Mouse (Mus musculus): ENCODE measurements at regions not wholly inside any gene's neighbourhood (a gene's known extent, or its start where the extent isn't known, plus 50 kb on each side); places are given as distances from the start of the nearest gene placed in this dataset.
"Not testable (repeated sequence)": the region's sequence is repeated elsewhere in the genome, so short reads cannot be mapped to it uniquely, and the experiment has no call there.

DNA sequence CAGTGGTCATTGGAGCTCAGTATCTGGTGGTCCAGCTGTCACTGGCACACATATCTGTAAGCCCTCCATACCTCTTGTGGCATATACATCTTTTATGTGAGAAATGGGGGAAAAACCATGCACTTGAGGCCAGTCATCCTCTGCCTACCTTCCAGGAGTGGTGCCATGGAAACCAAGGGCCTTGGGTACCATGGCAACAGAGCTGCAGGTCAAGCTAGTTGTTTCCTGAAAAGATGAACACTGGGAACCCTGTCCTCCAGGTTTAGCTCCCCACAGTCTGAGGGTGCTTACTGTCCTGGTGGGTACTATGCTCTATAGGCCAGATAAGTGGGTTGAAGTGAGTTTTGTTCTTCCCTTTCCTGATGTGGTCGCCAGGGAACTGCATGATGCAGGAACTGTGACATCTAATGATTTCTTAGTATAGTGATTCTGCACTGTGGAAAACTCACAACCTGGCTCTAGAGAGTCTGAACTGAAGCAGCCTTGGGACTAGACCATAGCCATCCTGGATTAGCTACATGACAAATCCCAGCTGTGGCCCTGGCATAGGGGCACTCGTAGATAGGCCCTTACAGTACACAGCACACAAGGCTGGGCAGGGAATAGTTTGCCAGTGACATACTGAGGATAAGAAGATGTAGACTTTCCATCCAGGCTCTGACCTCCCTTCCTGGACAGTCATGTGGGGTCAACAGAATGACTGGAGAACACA, 308.7 kb upstream of the Shh start:
- no peak for DNase-seq (ENCODE audit: low spot score in 2 of 2)

DNA sequence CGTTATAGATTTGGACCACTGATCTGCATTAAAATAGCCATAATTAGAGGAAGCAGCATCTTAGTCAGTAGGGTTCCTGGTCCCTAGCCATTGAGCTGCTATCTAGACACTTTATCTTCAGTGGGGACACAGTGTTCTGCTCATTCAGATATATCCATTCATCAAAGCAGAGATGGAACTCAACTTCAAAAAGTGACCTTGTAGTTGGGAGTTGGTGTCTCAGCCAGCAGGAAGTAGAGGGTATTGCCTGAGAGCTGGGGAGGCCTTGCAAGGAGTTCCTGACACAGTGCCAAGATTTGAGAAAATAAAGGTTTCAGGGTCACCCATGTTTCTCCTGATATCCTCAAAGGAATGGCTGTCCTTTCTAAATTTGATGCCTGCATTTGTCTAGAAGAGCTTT, 304.7 kb upstream of the Shh start:
- DNase-seq (ENCODE audit: low spot score in 2 of 2) = no peak

DNA sequence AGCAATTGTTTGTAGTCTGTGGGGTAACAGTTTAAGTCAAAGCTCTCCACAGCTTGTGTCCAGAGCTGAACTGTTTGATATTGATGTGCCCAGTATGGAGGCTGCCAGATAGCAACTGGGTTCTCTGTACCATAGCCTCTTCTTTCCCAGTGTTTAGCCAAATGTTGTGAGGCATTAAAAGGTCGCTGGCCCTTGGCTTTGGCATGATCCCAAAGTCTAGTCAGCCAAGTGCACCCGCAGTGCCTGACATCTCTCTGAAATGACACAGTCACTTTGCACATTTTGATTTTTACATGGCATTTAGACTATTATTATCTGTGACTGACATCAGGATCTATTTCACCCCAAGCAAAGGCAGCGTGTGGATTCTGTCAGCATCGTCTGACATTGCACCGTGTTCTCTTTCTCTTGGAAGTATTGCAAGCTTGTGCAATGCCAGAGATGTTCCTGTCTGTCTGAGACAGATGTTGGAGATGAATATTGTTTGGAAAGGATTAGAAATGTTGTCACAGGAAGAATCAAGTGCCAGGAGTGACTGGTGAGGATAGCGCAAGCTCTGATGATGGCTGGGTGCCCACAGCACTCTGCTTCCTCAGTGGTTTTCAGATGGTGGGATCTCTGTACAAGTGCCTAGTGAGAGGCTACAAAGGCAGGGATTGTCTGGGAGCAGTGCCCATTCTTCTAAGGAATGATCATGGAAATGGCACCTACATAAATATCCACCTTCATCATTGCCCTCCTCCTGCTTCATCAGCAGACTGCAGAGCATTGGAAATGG, 289.3 kb upstream of the Shh start:
- DNase-seq (ENCODE audit: low spot score in 2 of 2) = peak in 1 of 2 experiments; percentile 33

DNA sequence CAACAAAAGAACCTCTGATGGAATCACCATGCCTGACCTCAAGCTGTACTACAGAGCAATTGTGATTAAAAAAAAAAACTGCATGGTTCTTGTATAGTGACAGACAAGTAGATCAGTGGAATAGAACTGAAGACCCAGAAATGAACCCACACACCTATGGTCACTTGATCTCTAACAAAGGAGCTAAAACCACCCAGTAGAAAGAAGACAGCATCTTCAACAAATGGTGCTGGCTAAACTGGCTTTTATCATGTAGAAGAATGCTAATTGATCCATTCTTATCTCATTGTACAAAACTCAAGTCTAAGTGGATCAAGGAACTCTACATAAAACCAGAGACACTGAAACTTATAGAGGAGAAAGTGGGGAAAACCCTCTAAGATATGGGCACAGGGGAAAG, 284.8 kb upstream of the Shh start:
- DNase-seq (ENCODE audit: low spot score in 2 of 2) = not testable (repeated sequence)

DNA sequence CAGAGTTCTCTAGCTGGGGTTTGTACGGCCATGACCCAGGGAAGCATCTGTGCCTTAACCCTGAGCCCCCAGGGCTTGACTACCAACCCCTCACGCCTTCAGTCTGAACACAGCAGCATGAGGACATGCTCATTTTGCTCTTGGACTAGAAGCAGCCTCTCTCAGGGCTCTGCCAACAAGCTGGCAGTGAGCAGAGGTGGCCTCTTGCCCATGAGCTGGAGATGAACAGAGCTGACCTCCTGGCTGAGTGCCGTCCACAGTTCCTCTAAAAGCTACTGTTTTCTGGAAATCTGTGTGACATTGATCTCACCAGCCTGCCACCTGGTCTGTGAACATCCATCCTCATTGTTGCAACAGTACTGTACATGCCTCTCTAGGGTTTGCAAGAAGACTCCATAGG, 267.7 kb upstream of the Shh start:
- DNase-seq (ENCODE audit: low spot score in 2 of 2) = peak; percentile 41 to 59

DNA sequence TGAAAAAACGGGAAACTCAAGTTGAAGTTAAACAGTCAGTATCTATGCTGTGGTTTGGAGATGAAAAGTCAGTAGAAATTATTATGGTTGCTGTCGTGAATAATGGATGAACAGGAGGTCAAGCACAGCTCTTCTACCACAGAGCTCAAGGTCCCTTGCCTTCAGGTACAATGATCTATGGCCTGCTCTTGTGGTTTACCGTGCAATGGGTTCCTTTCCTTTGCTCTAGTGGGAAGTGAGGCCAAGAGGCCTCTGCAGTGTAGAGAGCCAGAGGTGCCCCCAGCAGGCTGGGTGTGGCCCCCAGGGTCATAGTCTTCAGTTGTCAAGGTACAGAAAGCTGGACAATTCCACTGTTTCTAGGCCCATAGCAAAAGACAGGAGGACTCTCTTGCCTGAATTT, 255.0 kb upstream of the Shh start:
- no peak for DNase-seq (ENCODE audit: low spot score in 2 of 2)

DNA sequence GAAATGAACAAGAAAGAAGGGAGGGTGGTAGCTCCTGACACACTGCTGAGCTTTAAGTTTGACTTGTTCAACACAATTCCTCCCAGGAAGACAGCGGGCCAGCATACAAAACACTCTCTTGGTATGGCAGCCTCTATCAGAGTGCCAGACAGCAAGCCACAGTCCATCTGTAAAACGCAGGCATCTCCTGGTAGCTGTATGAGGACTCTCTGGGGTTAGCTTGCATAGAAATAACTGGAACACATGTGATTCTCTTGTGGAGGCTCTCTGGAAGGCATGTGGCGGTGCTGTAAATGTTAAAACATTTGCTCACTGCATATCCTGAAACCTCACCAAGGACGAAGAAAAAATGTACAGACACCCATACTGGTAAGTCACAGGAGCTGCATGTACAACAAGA, 247.9 kb upstream of the Shh start:
- DNase-seq (ENCODE audit: low spot score in 2 of 2) = no peak

DNA sequence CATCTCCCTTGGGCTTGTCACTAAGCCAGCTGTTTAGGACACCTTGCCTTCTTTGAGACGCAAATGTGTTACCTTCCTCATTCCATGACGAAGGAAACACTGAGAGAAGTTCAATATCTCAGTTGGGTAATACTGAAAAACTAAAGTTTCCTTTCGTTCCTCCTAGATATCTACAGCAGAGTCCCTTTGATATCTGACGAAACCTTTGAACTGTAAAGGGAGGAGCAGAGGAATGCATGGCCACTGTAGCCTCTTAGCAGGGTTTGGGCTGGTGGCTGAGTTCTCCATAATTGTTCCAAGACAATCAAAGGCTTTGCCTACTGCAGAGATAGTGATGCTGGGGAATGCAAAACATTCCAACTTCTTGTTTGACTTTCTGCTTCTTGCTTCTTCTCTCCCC, 243.5 kb upstream of the Shh start:
- no peak for DNase-seq (ENCODE audit: low spot score in 2 of 2)

DNA sequence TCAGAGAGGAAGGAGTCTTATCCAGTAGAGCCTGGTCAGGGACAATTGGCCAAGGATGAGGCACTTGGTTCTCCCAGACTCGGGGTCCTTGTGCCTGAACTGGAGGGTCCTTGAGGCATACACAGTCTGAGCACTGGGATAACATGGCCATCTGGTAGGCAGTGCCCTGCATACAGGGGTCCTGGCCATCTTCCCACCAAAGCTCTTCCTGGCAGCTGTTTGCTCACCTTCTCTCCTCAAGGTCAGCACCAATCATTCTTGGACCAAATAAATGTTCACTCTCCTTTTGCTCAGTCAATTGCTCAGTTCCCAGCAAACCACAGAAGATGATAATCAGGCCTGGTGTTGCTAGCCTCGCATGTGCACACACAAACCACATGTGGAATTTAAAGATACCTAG, 242.6 kb upstream of the Shh start:
- no peak for DNase-seq (ENCODE audit: low spot score in 2 of 2)

DNA sequence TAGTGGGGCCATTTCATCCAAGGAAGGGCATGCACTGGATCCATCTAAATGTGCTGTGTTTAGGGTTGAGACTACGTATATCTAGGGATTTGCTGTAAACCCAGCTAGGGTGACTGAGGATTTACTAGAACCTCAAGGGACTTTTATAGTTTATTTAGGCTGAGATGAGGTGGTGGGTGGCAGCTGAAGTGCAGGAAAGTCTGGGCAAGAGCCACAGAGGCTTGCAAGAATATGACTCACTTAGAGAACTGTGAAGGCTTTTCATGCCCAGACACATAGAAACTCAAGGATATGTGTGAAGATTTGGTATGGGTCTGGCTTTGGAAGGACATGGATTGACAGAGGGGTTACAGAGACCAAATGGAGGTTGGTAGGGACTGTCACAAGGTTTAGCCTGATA, 237.3 kb upstream of the Shh start:
- no peak for DNase-seq (ENCODE audit: low spot score in 2 of 2)

DNA sequence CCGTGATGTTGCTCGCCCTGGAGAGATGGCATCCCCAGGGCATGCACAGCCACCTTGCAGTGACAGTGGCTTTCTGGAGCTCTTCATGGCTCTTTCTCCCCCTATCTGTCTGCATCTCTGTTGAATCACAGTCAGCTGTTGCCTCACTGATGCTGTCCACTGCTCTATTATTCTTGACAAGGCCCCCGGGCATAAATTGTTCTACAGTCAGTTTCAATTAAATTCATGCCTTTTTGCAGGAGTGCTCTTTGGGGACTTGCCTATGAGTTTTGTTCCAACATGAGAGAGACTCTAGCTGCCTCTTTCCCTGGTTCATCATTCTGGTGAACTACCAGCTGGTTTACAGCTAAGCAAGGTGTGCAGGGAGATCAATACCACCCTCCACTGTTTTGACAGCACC, 229.9 kb upstream of the Shh start:
- DNase-seq (ENCODE audit: low spot score in 2 of 2) = no peak

DNA sequence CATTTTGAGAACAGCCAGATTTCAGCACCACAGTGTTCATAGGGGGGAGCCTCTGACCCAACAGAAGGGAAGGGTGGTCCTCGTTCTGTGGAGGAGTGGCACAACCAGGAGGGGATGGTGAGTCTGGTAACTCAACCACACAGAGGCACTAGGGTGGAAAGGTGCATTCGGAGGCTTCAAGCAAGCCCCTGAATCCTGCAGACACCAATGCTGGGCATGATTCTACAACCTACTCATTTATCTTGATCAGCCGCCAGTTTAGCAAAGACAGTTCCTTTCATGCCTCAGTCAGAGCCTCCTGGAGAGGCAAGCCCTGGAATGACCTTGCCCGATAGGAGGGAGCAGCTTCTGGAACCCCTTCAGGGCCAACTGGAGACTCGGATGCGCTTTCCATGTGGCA, 223.1 kb upstream of the Shh start:
- no peak for DNase-seq (ENCODE audit: low spot score in 2 of 2)

DNA sequence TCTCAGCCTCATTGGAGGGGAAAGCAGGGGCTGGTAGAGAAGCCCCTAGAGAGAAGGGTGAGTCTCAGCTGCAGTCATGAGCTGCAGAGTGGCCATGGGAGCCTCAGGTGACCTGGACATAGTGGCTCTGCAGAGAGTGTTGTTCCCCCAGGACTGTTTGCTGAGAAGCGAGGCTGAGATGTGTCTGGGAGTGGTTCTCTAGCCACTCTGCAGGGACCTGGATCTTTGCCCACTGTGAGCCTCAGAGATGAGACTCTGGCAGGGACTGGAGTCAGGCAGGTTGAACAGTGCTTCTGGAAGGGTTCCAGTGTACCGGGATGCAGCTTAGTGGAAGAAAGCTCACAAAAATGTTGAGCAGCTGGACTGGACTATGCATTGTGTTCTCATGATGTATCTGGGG, 222.6 kb upstream of the Shh start:
- no peak for DNase-seq (ENCODE audit: low spot score in 2 of 2)

DNA sequence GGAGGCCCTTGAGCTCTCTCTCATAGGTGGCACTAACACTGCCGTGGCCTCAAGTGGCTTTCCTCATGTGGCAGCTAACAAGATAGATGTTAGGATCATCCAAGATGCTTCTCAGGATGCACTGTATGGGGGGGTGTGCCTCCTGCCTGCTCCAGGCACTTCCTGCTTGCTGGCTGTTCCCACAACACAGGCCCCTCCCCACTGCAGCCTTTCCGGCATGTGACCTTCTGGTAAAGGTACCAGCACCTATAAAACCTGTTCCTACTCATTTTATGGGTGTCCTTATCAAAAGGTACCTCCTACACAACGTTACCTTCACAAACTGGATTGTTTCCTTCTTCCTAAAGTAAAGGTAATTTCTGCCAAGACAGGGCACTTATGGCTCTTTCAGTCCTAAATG, 222.1 kb upstream of the Shh start:
- DNase-seq (ENCODE audit: low spot score in 2 of 2) = no peak

DNA sequence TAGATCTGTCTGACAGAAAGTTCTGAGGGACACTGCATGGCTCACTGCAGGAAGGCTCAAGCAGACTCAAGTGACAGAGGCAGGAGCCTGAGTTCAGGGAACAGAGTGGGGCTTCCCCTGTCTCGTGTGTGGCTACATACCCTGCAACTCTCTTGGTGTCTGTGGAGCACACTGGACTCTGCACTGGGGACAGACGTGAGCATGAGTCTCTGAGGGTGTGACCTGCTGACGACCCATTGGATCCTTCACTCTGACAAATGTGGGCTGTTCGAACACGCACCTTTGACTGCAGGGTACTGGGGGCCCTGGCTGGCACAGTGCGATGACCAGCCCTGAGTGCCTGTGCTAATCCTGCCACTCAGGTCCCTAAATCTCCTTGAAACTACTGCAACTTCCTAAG, 215.8 kb upstream of the Shh start:
- DNase-seq (ENCODE audit: low spot score in 2 of 2) = no peak

DNA sequence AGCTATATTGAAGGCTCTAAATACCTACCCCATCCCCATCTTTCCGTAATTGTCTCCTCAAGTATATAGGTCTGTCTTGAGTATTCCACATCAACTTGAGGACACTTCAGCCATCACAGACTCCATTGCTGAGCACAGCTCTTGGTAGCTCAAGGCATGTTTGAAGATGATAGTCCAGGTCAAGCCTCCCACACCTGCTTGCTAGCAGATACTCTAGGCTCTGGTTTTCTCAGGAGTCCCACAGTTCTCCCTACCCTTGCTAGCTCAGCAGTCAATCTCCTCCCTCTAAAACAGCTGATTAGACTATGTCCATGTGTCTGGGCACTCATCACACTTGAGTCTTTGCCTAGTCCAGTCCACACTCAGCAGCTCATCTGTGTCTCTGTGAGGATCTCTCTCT, 213.3 kb upstream of the Shh start:
- no peak for DNase-seq (ENCODE audit: low spot score in 2 of 2)

DNA sequence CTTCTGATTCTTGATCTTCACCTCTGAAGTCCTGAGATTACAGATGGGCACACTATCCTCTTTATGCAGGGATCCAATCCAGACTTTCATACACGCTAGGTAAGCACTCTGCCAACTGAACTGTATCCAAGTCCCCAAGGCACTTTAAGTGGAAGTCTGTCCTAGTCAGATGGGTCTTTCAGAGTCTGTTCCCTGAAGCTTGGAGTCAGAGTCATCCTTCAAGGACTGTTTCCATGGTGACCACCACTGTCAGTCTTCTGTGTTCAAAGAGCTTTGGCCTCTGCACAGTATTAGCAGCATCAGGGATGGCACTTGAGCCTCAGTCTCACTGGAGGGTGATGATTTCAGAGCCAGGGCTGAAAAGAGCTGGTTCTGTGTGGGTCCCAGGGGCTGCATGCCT, 212.7 kb upstream of the Shh start:
- peak in 1 of 2 experiments; percentile 18 for DNase-seq (ENCODE audit: low spot score in 2 of 2)

DNA sequence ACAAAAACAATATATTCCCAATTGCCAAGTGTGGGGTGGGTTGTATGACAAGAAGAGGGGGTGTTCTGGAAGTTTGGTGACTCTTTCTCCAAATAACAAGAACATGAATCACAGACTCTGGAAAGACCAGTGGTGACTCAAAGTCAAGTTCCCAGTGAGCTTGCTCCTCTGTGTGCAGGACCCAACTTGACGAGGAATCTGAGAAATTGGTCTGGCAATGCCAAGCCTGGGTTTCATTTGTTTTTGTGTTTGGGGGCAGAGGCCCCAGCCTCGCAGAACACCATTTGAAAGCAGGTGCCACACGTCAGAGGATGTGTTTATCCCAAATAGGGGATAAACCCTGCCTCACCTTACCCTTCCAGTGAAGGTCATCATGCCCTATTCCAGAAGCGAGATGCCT, 163.1 kb upstream of the Shh start:
- no peak for DNase-seq (ENCODE audit: low spot score in 2 of 2)

DNA sequence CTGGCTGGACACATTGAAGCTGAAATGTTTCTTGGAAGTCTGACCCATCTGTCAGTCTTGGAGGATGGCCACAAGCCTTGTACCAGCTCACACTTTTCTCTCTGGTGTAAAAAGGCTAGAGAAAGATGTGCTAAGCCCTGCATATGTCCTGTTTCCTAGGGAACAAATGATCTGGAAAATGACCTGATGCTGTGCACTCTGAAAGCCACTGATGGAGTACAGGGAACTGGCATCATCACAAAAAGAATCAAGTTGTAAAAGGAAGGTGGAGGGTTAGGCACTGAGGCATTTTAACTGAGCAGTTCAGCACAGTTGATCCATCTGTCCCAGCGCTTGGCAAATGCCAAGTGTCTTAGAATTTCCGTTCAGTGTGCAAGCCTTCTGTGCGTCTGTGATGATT, 144.8 kb upstream of the Shh start:
- DNase-seq (ENCODE audit: low spot score in 2 of 2) = no peak

DNA sequence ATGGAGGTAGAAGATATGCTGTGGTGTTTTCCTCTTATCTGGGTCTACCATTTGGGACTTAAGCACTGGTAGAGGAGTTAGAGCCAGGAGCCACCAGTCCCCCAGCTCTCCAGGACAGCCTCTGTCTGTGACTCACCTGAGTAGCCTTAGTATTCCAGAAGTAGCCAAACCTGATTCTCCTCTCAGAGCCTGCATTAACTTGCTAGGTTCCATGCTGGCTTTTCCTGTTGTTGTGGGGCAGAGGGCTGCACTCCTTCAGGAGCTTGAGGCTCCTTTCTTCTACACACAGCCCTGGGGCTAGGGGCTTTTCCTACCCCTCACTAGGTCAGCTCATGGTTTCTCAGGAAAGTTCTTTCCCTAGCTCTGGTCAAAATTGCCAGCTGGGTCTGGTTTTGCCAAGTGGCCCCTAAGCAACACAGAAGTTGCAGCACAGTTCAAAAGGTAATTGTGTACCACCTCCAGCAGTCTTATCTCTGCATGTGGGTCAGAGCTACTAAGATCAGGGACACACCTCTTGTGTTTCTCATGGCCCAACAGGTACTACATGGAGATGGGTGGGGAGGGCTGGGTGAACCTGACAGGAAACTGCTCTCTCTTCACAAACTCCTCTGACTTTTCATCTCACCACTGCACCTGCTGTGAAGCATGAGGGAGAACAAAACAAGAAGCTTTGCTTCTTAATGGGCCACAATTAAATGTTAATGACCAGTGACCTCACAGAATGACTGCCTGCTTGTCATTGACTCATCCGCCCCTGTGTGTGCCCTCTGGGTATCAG, 129.7 kb upstream of the Shh start:
- no peak for DNase-seq (ENCODE audit: low spot score in 2 of 2)

DNA sequence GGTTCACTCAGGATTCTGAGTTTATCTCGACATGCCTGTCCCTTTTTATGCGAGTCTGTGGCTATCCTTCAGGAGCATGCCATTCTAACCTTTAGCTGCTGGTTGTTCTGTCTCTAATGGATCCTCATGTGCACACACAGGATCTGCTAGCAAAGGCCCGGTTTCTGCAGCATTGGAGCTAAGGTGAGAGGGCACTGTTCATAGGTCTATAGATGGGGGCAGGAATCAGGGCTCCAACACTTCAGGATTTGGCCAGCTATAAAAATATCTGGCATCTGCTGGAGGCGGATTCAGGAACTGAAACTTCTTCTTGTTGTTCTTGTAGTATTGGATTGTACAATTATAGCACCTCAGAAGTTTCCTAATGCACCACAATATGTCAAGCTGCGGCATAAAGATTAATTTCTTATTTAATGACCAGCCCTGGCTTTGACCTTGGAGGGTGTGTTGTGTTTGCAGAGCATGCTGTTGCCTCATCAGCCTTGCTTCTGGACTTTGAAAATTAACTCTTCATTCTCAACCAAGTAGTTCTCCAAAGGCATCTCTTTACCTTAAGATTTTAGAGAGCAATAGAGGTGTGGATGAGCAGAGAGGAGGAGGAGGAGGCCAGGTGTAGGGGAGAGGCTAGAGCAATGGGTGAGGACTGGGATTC, 104.4 kb upstream of the Shh start:
- DNase-seq (ENCODE audit: low spot score in 2 of 2) = no peak

DNA sequence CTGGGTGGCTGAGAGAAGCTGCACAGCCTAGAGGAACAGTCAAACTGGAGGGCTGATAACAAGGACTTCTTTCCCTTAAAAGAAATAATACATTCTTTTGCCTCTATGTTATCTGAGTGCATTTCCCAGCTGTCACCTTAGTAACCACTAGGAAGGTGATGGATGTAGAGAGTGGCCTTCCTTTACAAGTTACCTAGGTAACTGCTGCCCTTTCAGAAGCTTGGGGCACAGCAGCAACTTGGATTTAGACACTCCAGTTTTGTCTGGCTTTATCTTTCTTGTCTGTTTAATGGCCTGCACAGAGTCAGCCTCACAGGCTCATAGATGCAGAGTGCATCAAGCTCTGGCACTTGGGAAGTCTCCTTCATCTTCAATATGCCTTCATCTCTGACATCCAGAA, 101.4 kb upstream of the Shh start:
- no peak for DNase-seq (ENCODE audit: low spot score in 2 of 2)
